Mouse (Mus musculus) embryonic facial prominence, embryonic 12.5 days (tissue): ENCODE results near the gene Ssh2. TPM values are rescaled to one million over a fixed set of nuclear protein-coding genes. Genes with fewer than 3 reads are reported as not detected.
A peak's percentile ranks its signal among the peaks of the same experiment; 100 is the strongest.

Source experiments
- ATAC-seq: fragments of 200-750 bp; cut with Nextera tagmentation; 2 replicates; pipeline ENCODE4 v1.8.0; 2017; ENCODE audit not compliant: insufficient number of reproducible peaks, insufficient read depth, low FRiP score, low TSS enrichment
- H3K27ac ChIP-seq: fragments of 300-500 bp; sonication (generic); 2 replicates; pipeline ENCODE4 v1.5.1; 2016; ENCODE audit warnings: mild to moderate bottlenecking
- H3K27me3 ChIP-seq: fragments of 300-500 bp; sonication (generic); 2 replicates; pipeline ENCODE4 v1.6.1; 2016; ENCODE audit warnings: mild to moderate bottlenecking, moderate library complexity
- H3K36me3 ChIP-seq: fragments of 300-500 bp; sonication (generic); 2 replicates; pipeline ENCODE4 v1.6.1; 2016; ENCODE audit warnings: mild to moderate bottlenecking
- H3K4me1 ChIP-seq: fragments of 300-500 bp; sonication (generic); 2 replicates; pipeline ENCODE4 v1.6.1; 2016
- H3K4me2 ChIP-seq: fragments of 300-500 bp; sonication (generic); replicated peaks from 2 replicates; pipeline ENCODE4 v1.6.1; 2016; ENCODE audit warnings: mild to moderate bottlenecking, moderate library complexity
- H3K4me3 ChIP-seq: fragments of 300-500 bp; sonication (generic); 2 replicates; pipeline ENCODE4 v1.5.1; 2016; ENCODE audit warnings: mild to moderate bottlenecking
- H3K9ac ChIP-seq: fragments of 300-500 bp; sonication (generic); 2 replicates; pipeline ENCODE4 v1.6.1; 2016; ENCODE audit warnings: mild to moderate bottlenecking, moderate library complexity
- H3K9me3 ChIP-seq: fragments of 300-500 bp; sonication (generic); 2 replicates; pipeline ENCODE4 v1.6.1; 2016; ENCODE audit warnings: mild to moderate bottlenecking, moderate library complexity
- WGBS: fragments of 180-500 bp; shearing (Covaris S2); methylation state at CpG from one replicate; pipeline ENCODE4 v1.1.7; 2016; 5-methylcytosine and 5-hydroxymethylcytosine counted together
- polyA plus RNA-seq: library from polyadenylated mRNA; unstranded; fragments of >200 nt; fragmentation: Nextera tagmentation; extraction: Ambion mirVana; gene quantifications from 2 replicates; pipeline ENCODE4 v1.2.1, GENCODE M21; 2016

The Ssh2 gene
- polyA plus RNA-seq, 1 experiment from 2014 or later: 10.5 TPM

GRCm38 (mm10) chr11:77471407-77471806, 255.3 kb downstream of the Ssh2 start:
- Histone ChIP-seq H3K9ac (no peak overlapping the region), H3K4me3 (no peak overlapping the region), H3K4me2 (no peak overlapping the region), H3K27ac (no peak overlapping the region), H3K9me3 (no peaks in the 10 kb centered on the region), H3K36me3 (peaks cover 49% of the 10 kb centered on the region), H3K27me3 (peaks cover 32% of the 10 kb centered on the region), H3K4me1 (peaks cover 5% of the 10 kb centered on the region)
- ATAC-seq: no peak
- 79% methylated on average over 29 of the region's 29 CpGs for WGBS

DNA sequence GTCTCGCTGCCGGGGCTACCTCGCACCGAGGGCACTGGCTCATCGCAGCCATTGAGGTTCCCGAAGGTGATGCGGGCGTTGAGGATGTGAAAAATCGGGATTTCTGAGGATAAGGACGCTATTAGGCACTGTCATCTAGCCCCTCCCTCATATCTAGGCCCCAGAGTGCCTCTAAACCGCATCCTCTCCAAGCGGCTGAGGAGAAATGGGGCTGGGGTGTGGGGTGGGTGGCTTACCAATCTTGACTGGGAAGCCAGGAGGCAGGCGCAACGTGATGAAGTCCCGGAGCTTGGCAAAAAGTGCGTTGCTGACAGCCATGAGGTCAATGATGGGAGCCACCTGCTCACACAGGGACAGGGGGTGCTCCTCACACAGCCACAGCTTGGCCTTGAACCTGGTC, 256.7 kb downstream of the Ssh2 start:
- H3K9ac ChIP-seq: no peak overlapping the region
- no peak for ATAC-seq
- no peak overlapping the region for H3K4me2 ChIP-seq
- H3K4me3 ChIP-seq: no peak overlapping the region
- H3K4me1 ChIP-seq: no peaks in the 10 kb centered on the region; the same call in 1 of the 2 replicates
- 89% methylated on average over 16 of the region's 16 CpGs for WGBS
- H3K27me3 ChIP-seq: peaks cover 18% of the 10 kb centered on the region
- H3K36me3 ChIP-seq: peaks cover 49% of the 10 kb centered on the region
- no peaks in the 10 kb centered on the region for H3K9me3 ChIP-seq
- H3K27ac ChIP-seq: no peak overlapping the region

DNA sequence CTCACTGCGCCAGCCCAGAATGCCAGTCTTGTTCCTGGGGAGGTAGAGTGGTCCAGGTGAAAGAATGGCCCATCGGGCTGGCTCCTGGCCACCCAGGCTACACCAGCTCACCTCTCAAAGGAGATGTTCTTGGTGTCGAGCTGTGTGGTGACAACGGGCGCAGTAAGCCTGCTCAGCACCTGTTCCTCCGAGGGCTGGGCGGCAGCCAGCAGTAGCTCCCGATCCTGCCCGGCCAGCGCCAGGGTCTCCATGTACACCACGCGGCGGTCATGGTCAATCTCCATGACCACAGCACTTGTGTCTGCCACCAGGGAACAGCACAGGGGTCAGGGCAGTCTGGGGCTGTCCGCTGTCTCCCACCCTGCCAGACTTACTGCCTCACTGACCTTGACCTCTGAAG, 260.1 kb downstream of the Ssh2 start:
- H3K27ac ChIP-seq: no peak overlapping the region
- no peak overlapping the region for H3K4me3 ChIP-seq
- H3K27me3 ChIP-seq: no peaks in the 10 kb centered on the region
- H3K9me3 ChIP-seq: no peaks in the 10 kb centered on the region
- 96% methylated on average over 14 of the region's 14 CpGs for WGBS
- H3K4me1 ChIP-seq: no peaks in the 10 kb centered on the region
- H3K36me3 ChIP-seq: peaks cover 37% of the 10 kb centered on the region
- no peak overlapping the region for H3K9ac ChIP-seq
- no peak overlapping the region for H3K4me2 ChIP-seq
- no peak for ATAC-seq

DNA sequence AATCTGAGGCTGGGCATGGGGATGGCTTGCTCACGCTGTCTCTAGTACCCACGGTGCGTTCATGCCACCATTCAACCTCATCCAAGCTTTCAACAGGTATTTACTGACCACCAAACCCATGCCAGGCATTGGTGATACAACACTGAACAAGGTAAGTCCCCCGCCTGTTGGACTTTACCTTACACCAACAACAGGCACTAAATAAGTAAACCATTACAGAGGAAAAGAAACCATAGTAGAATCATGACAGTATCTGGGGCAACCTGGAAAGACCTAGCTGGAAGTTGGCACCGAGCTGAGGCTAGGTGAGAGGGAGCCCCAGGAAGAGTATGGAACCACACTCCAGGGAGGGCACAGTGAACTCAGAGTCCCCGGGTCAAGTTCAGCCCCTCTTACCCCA, 260.8 kb downstream of the Ssh2 start:
- H3K4me2 ChIP-seq: no peak overlapping the region
- ATAC-seq: no peak
- H3K4me3 ChIP-seq: no peak overlapping the region
- H3K9me3 ChIP-seq: no peaks in the 10 kb centered on the region
- H3K27me3 ChIP-seq: no peaks in the 10 kb centered on the region
- H3K27ac ChIP-seq: no peak overlapping the region
- WGBS: 93% methylated on average over 6 of the region's 6 CpGs
- no peaks in the 10 kb centered on the region for H3K4me1 ChIP-seq
- H3K36me3 ChIP-seq: peaks cover 31% of the 10 kb centered on the region
- H3K9ac ChIP-seq: no peak overlapping the region

GRCm38 (mm10) chr11:77483043-77483442, 267.0 kb downstream of the Ssh2 start:
- Histone ChIP-seq H3K27ac (no peak overlapping the region), H3K9ac (no peak overlapping the region), H3K36me3 (no peaks in the 10 kb centered on the region), H3K9me3 (no peaks in the 10 kb centered on the region), H3K4me3 (no peak overlapping the region), H3K4me1 (peaks cover 29% of the 10 kb centered on the region), H3K27me3 (no peaks in the 10 kb centered on the region), H3K4me2 (no peak overlapping the region)
- 73% methylated on average over 3 of the region's 3 CpGs for WGBS
- no peak for ATAC-seq

GRCm38 (mm10) chr11:77483510-77484255, 267.6 kb downstream of the Ssh2 start:
- H3K4me2 ChIP-seq: no peak overlapping the region
- no peaks in the 10 kb centered on the region for H3K9me3 ChIP-seq
- no peaks in the 10 kb centered on the region for H3K27me3 ChIP-seq
- H3K4me1 ChIP-seq: peaks cover 35% of the 10 kb centered on the region
- ATAC-seq: no peak
- no peak overlapping the region for H3K27ac ChIP-seq
- WGBS: 74% methylated on average over 11 of the region's 11 CpGs
- no peak overlapping the region for H3K4me3 ChIP-seq
- H3K36me3 ChIP-seq: no peaks in the 10 kb centered on the region
- H3K9ac ChIP-seq: no peak overlapping the region

- no peaks in the 10 kb centered on the region for H3K36me3 ChIP-seq
- no peak for ATAC-seq
- H3K27me3 ChIP-seq: no peaks in the 10 kb centered on the region
- H3K4me2 ChIP-seq: no peak overlapping the region
- peaks cover 40% of the 10 kb centered on the region for H3K4me1 ChIP-seq
- H3K27ac ChIP-seq: peak overlapping the region; percentile 51
- H3K9ac ChIP-seq: no peak overlapping the region
- H3K9me3 ChIP-seq: no peaks in the 10 kb centered on the region
- 48% methylated on average over 6 of the region's 6 CpGs for WGBS
- no peak overlapping the region for H3K4me3 ChIP-seq
Observed at GRCm38 (mm10) chr11:77485229-77485628, 269.1 kb downstream of the Ssh2 start.

- H3K4me2 ChIP-seq: no peak overlapping the region
- H3K4me3 ChIP-seq: no peak overlapping the region
Observed at GRCm38 (mm10) chr11:77486798-77487197, 270.7 kb downstream of the Ssh2 start.

GRCm38 (mm10) chr11:77488771-77489581, 272.9 kb downstream of the Ssh2 start:
- 3% methylated on average over 53 of the region's 55 CpGs for whole genome bisulfite sequencing
- no peaks in the 10 kb centered on the region for H3K9me3 ChIP-seq
- 0 out of 2 replicates have a peak overlapping the region, but pooled peaks have one; percentile 24 for H3K27ac ChIP-seq
- no peaks in the 10 kb centered on the region for H3K36me3 ChIP-seq
- H3K4me2 ChIP-seq: peak overlapping the region; percentile 78
- no peak for ATAC-seq
- H3K4me1 ChIP-seq: peaks cover 57% of the 10 kb centered on the region
- peak overlapping the region; percentile 69 for H3K4me3 ChIP-seq
- H3K9ac ChIP-seq: peak overlapping the region; percentile 85
- H3K27me3 ChIP-seq: no peaks in the 10 kb centered on the region

More at GRCm38 (mm10) chr11:77486798-77487197, 270.7 kb downstream of the Ssh2 start:
- Histone ChIP-seq H3K36me3 (no peaks in the 10 kb centered on the region), H3K9ac (no peak overlapping the region), H3K9me3 (no peaks in the 10 kb centered on the region), H3K4me1 (peaks cover 50% of the 10 kb centered on the region), H3K27me3 (no peaks in the 10 kb centered on the region), H3K27ac (no peak overlapping the region)
- WGBS: 83% methylated on average over 5 of the region's 5 CpGs
- ATAC-seq: no peak

DNA sequence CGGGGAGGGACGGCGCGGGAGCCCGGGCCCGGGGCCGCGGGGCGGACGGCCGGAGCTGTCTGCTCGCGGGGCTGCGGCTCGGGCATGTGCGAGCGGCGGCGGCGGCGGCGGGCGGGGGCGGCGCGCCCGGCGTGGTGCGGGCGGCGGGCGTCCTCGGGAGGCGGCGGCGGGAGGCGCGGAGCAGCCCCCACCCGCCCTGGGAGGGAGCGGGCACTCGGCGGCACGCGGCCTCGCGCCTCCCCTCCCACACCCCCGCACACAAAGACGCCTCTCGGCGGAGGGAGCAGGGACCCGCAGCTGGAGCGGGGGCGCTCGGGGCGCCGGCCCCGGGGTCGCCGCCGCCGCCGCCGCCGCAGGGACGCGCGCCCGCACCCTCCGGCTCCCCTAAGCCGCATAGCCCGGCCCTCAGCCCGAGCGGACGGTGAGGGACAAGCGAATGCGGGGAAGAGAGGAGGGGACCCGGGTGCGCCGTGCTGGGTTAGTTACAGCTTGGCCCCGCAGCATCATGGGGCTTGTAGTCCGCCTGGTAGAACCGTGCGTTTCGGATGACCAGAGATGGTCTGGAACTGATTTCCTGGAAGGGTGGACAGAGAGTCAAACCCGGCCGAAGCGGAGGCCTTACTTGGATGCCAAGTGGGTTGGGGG, 273.6 kb downstream of the Ssh2 start, which contains the start of gene Ankrd13b:
TSS of gene Ankrd13b (minus strand) at position 88 of the 645 bp plus-strand sequence.
- ATAC-seq: no peak
- Histone ChIP-seq H3K4me2 (peak within 1 kb of the TSS; percentile 78), H3K9ac (peak within 1 kb of the TSS; percentile 85), H3K36me3 (no peaks in the 10 kb centered on the region), H3K4me1 (peaks cover 65% of the 10 kb centered on the region), H3K9me3 (no peaks in the 10 kb centered on the region), H3K4me3 (peak within 1 kb of the TSS; percentile 69), H3K27me3 (no peaks in the 10 kb centered on the region), H3K27ac (0 out of 2 replicates have a peak within 1 kb of the TSS, but pooled peaks have one; percentile 57)
- 1% methylated on average over 69 of the region's 87 CpGs for WGBS

DNA sequence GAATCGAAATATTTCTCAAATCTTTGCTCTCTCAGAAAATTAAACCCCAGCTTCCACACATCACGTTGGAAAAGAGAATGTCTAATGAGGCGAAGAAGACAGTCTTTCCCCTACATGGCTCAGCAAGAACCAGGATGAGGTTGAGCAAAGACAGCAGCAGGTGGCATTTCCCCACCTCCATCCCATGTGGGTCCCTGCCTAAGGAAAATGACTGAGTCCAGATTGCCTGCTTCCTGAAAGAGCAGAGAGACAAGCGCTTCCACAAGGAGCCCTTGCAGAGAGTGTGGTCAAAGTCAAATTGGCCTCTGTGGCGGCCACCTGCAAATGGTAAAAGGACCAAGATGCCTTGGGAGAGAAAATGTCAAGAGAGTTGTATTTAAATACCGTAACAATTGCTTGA, 274.4 kb downstream of the Ssh2 start:
- WGBS: 59% methylated on average over 6 of the region's 6 CpGs
- H3K9ac ChIP-seq: peak overlapping the region; percentile 85; the same call in 1 of the 2 replicates
- no peak for ATAC-seq
- no peaks in the 10 kb centered on the region for H3K27me3 ChIP-seq
- H3K4me2 ChIP-seq: peak overlapping the region; percentile 78
- H3K36me3 ChIP-seq: no peaks in the 10 kb centered on the region
- peaks cover 65% of the 10 kb centered on the region for H3K4me1 ChIP-seq
- H3K4me3 ChIP-seq: peak overlapping the region; percentile 69
- H3K27ac ChIP-seq: no peak overlapping the region
- no peaks in the 10 kb centered on the region for H3K9me3 ChIP-seq
